Mouse (Mus musculus) heart, postnatal 0 days (tissue): ENCODE measurements at regions not wholly inside any gene's neighbourhood (a gene's known extent, or its start where the extent isn't known, plus 50 kb on each side); places are given as distances from the start of the nearest gene placed in this dataset.
A peak's percentile ranks its signal among the peaks of the same experiment; 100 is the strongest.

Experiments
- ATAC-seq: fragments of 200-750 bp; cut with Nextera tagmentation; 2 replicates; pipeline ENCODE4 v1.8.0; 2017; ENCODE audit warnings: low read depth, moderate number of reproducible peaks, moderate library complexity; ENCODE audit not compliant: insufficient read depth
- DNase-seq: peaks from one replicate; pipeline ENCODE4 v3.0.0-alpha.2; 2016; ENCODE audit warnings: low spot score
- H3K27ac ChIP-seq: fragments of 300-500 bp; sonication (generic); 2 replicates; pipeline ENCODE4 v1.5.1; 2014; ENCODE audit warnings: low read depth, mild to moderate bottlenecking
- H3K27me3 ChIP-seq: fragments of 300-500 bp; sonication (generic); 2 replicates; pipeline ENCODE4 v1.6.1; 2014; ENCODE audit warnings: low read length, mixed read lengths; ENCODE audit not compliant: control insufficient read depth, insufficient read depth
- H3K36me3 ChIP-seq: fragments of 300-500 bp; sonication (generic); replicated peaks from 2 replicates; pipeline ENCODE4 v1.6.1; 2014; ENCODE audit warnings: low read length, mixed read lengths; ENCODE audit not compliant: control insufficient read depth, insufficient read depth
- H3K4me1 ChIP-seq: fragments of 300-500 bp; sonication (generic); 2 replicates; pipeline ENCODE4 v1.6.1; 2014; ENCODE audit warnings: antibody characterized with exemption; ENCODE audit not compliant: control insufficient read depth, insufficient read depth
- H3K4me2 ChIP-seq: fragments of 300-500 bp; sonication (generic); 2 replicates; pipeline ENCODE4 v1.6.1; 2014; ENCODE audit warnings: low read depth, mild to moderate bottlenecking, low read length, moderate library complexity
- H3K4me3 ChIP-seq: fragments of 300-500 bp; sonication (generic); 2 replicates; pipeline ENCODE4 v1.5.1; 2014; ENCODE audit warnings: low read depth, low read length
- H3K9ac ChIP-seq: fragments of 300-500 bp; sonication (generic); replicated peaks from 2 replicates; pipeline ENCODE4 v1.6.1; 2014; ENCODE audit warnings: low read depth, low read length, mixed read lengths
- H3K9me3 ChIP-seq: fragments of 300-500 bp; sonication (generic); replicated peaks from 2 replicates; pipeline ENCODE4 v1.6.1; 2016; ENCODE audit warnings: low read length; ENCODE audit not compliant: control insufficient read depth
- CTCF ChIP-seq: IDR thresholded peaks from 2 replicates; pipeline ENCODE4 v1.5.1; 2016; ENCODE audit warnings: antibody characterized with exemption, control low read depth, low read depth
- EP300 ChIP-seq: IDR thresholded peaks from 2 replicates; pipeline ENCODE4 v1.6.1; 2016; ENCODE audit warnings: antibody characterized with exemption, low read depth
- WGBS: fragments of 180-500 bp; shearing (Covaris S2); extraction: QIAGEN DNeasy Blood & Tissue Kit; methylation state at CpG from one replicate; pipeline ENCODE4 v1.1.7; 2014; 5-methylcytosine and 5-hydroxymethylcytosine counted together

GRCm38 (mm10) chr12:35231414-35232321, 184.7 kb downstream of the Snx13 start:
- DNase-seq (no peak), ATAC-seq (no peak)
- TF ChIP-seq EP300 (no peak), CTCF (no peak)
- Histone ChIP-seq H3K9ac (no peak overlapping the region), H3K4me3 (no peak overlapping the region), H3K27me3 (no peaks in the 10 kb centered on the region), H3K4me2 (no peak overlapping the region), H3K4me1 (no peaks in the 10 kb centered on the region), H3K27ac (no peak overlapping the region), H3K9me3 (no peaks in the 10 kb centered on the region), H3K36me3 (no peaks in the 10 kb centered on the region)

- H3K4me2 ChIP-seq, result no peak overlapping the region
- no peak for ATAC-seq
- no peak overlapping the region for H3K27ac ChIP-seq
- no peak for DNase-seq
- no peaks in the 10 kb centered on the region for H3K36me3 ChIP-seq
- no peaks in the 10 kb centered on the region for H3K27me3 ChIP-seq
- no peak overlapping the region for H3K4me3 ChIP-seq
- H3K9ac ChIP-seq, result no peak overlapping the region
- no peaks in the 10 kb centered on the region for H3K4me1 ChIP-seq
- TF ChIP-seq EP300 (no peak), CTCF (peak; percentile 32)
- H3K9me3 ChIP-seq, result no peaks in the 10 kb centered on the region
These were observed 173.4 kb downstream of the Snx13 start for GRCm38 (mm10) chr12:35220429-35220828.

GRCm38 (mm10) chr12:35220002-35220401, 173.0 kb downstream of the Snx13 start:
- H3K27me3 ChIP-seq, result no peaks in the 10 kb centered on the region
- ATAC-seq, result no peak
- H3K36me3 ChIP-seq, result no peaks in the 10 kb centered on the region
- no peak for TF ChIP-seq CTCF
- no peak for TF ChIP-seq EP300
- no peaks in the 10 kb centered on the region for H3K9me3 ChIP-seq
- no peak for DNase-seq
- H3K9ac ChIP-seq, result no peak overlapping the region
- no peak overlapping the region for H3K27ac ChIP-seq
- no peak overlapping the region for H3K4me3 ChIP-seq
- no peaks in the 10 kb centered on the region for H3K4me1 ChIP-seq
- no peak overlapping the region for H3K4me2 ChIP-seq

GRCm38 (mm10) chr12:35216725-35217124, 169.7 kb downstream of the Snx13 start:
- WGBS, result 69% methylated on average over 2 of the region's 2 CpGs
- DNase-seq, result no peak

GRCm38 (mm10) chr12:35209399-35209798, 162.4 kb downstream of the Snx13 start:
- H3K36me3 ChIP-seq, result no peaks in the 10 kb centered on the region
- H3K4me1 ChIP-seq, result no peaks in the 10 kb centered on the region
- no peak overlapping the region for H3K4me2 ChIP-seq
- H3K9me3 ChIP-seq, result no peaks in the 10 kb centered on the region
- no peak overlapping the region for H3K27ac ChIP-seq
- ATAC-seq, result no peak
- no peak overlapping the region for H3K9ac ChIP-seq
- no peak overlapping the region for H3K4me3 ChIP-seq
- TF ChIP-seq CTCF, result no peak
- TF ChIP-seq EP300, result no peak
- H3K27me3 ChIP-seq, result no peaks in the 10 kb centered on the region
- DNase-seq, result no peak

More at GRCm38 (mm10) chr12:35216725-35217124, 169.7 kb downstream of the Snx13 start:
- ATAC-seq, result no peak
- no peaks in the 10 kb centered on the region for H3K9me3 ChIP-seq
- no peak overlapping the region for H3K4me3 ChIP-seq
- H3K4me2 ChIP-seq, result no peak overlapping the region
- no peaks in the 10 kb centered on the region for H3K36me3 ChIP-seq
- no peak overlapping the region for H3K27ac ChIP-seq
- no peaks in the 10 kb centered on the region for H3K4me1 ChIP-seq
- no peaks in the 10 kb centered on the region for H3K27me3 ChIP-seq
- H3K9ac ChIP-seq, result no peak overlapping the region
- TF ChIP-seq EP300 (no peak), CTCF (no peak)

GRCm38 (mm10) chr12:35207605-35208004, 160.6 kb downstream of the Snx13 start:
- Histone ChIP-seq H3K27me3 (no peaks in the 10 kb centered on the region), H3K4me1 (no peaks in the 10 kb centered on the region), H3K9ac (no peak overlapping the region), H3K36me3 (no peaks in the 10 kb centered on the region), H3K4me3 (no peak overlapping the region), H3K27ac (no peak overlapping the region), H3K9me3 (no peaks in the 10 kb centered on the region), H3K4me2 (no peak overlapping the region)
- 73% methylated on average over 3 of the region's 3 CpGs for WGBS
- ATAC-seq (no peak), DNase-seq (no peak)
- TF ChIP-seq CTCF (no peak), EP300 (no peak)
